Mouse (Mus musculus): ENCODE measurements around the gene Plek.

Gene Plek

GRCm38 (mm10) chr11:16941973-16942452, 110.2 kb downstream of the Plek start:
- no peak for DNase-seq

GRCm38 (mm10) chr11:16941103-16941793, 110.9 kb downstream of the Plek start:
- no peak for DNase-seq

GRCm38 (mm10) chr11:16935577-16936236, 116.5 kb downstream of the Plek start:
- no peak for DNase-seq

GRCm38 (mm10) chr11:16932159-16932558, 120.0 kb downstream of the Plek start:
- DNase-seq, result no peak

All from cerebellum, adult 18-20 months (tissue).